12 mouse cellular contexts compared by ENCODE assay signal in genomic region chr3:68513340-68514119, GRCm38 (mm10).
A peak's percentile ranks its signal among the peaks of the same experiment; 100 is the strongest.
DNase-seq lines count a peak whose midpoint lies in the region; ATAC-seq and TF ChIP-seq lines count a peak whose summit lies in the region.
"Had no signal": no experiment of that assay in that cellular context is flagged by ENCODE, and none has a peak within 500 bp of the region (broad histone marks: within the 10 kb centered on the region; RNA-seq: fewer than 3 reads in every experiment).

No protein-coding gene starts in this region.

- no peaks in the 10 kb centered on the region for H3K36me3 ChIP-seq in intestine, embryonic 14.5 days (ENCODE audit: control insufficient read depth, insufficient read depth, low read length)
- no peaks in the 10 kb centered on the region for H3K36me3 ChIP-seq in midbrain, embryonic 12.5 days
- H3K36me3 ChIP-seq: G1E; lung, embryonic 15.5 days had no signal

- no peaks in the 10 kb centered on the region for H3K27me3 ChIP-seq in intestine, embryonic 14.5 days (replicated peaks; ENCODE audit: control insufficient read depth, insufficient read depth, low read length)
- no peaks in the 10 kb centered on the region for H3K27me3 ChIP-seq in midbrain, embryonic 12.5 days
- H3K27me3 ChIP-seq: lung, embryonic 15.5 days had no signal

- peaks cover 5% of the 10 kb centered on the region for H3K4me1 ChIP-seq in intestine, embryonic 14.5 days (replicated peaks; ENCODE audit: control insufficient read depth, insufficient read depth, low read length)
- peaks cover 13% of the 10 kb centered on the region for H3K4me1 ChIP-seq in midbrain, embryonic 12.5 days

- H3K4me2 ChIP-seq in intestine, embryonic 14.5 days (ENCODE audit: low read length) = no peak overlapping the region
- H3K4me2 ChIP-seq in midbrain, embryonic 12.5 days (replicated peaks) = no peak overlapping the region
- H3K4me2 ChIP-seq: lung, embryonic 15.5 days had no signal

- no peak overlapping the region for H3K9ac ChIP-seq in intestine, embryonic 14.5 days (ENCODE audit: low read length)
- H3K9ac ChIP-seq in midbrain, embryonic 12.5 days (replicated peaks) = no peak overlapping the region
- H3K9ac ChIP-seq: lung, embryonic 15.5 days had no signal

- H3K27ac ChIP-seq in intestine, embryonic 14.5 days (ENCODE audit: low read depth) = no peak overlapping the region
- peak overlapping the region; percentile 15 for H3K27ac ChIP-seq in midbrain, embryonic 12.5 days (replicated peaks)
- H3K27ac ChIP-seq: lung, embryonic 15.5 days had no signal

- no peak overlapping the region for H3K4me3 ChIP-seq in intestine, embryonic 14.5 days (ENCODE audit: low read depth, low read length)
- H3K4me3 ChIP-seq in midbrain, embryonic 12.5 days = no peak overlapping the region
- H3K4me3 ChIP-seq: lung, embryonic 15.5 days had no signal

- DNase-seq in R1 (ENCODE audit: low read depth, low spot score) = peak; percentile 50
- DNase-seq in brain, embryonic 14.5 days (ENCODE audit: low read depth) = peak; percentile 87
- peak; percentile 57 for DNase-seq in intestine, embryonic 14.5 days (ENCODE audit: low spot score)
- DNase-seq in c-Kit-positive CD71-positive TER-119-positive erythroid progenitor cells, embryonic 14.5 days (ENCODE audit: low spot score) = no peak
- DNase-seq in left cerebral cortex, postnatal 14 days (ENCODE audit: low spot score in 2 of 2) = no peak
- no peak for DNase-seq in thymus, postnatal 10 days (ENCODE audit: low spot score in 2 of 2)
- no peak for DNase-seq in cerebellum, postnatal 10 days
- DNase-seq: adrenal gland, postnatal 25 days; cerebellum, postnatal 25 days had no signal

- intact Hi-C loops in left cerebral cortex, postnatal 14 days (cut with DNase I) = no loop called here

- no peak for TF ChIP-seq CTCF in brain, embryonic 14.5 days (IDR thresholded peaks at IDR 0.05; ENCODE audit: borderline replicate concordance, extremely low read depth, insufficient read depth, insufficient read length)

- 52% methylated on average over 7 of the region's 7 CpGs for WGBS in intestine, embryonic 14.5 days
- 60% methylated on average over 7 of the region's 7 CpGs for WGBS in midbrain, embryonic 12.5 days

- no peaks in the 10 kb centered on the region for H3K9me3 ChIP-seq in intestine, embryonic 14.5 days (ENCODE audit: control insufficient read depth, low read length)
- no peaks in the 10 kb centered on the region for H3K9me3 ChIP-seq in midbrain, embryonic 12.5 days
- H3K9me3 ChIP-seq: lung, embryonic 15.5 days had no signal

- ATAC-seq in intestine, embryonic 14.5 days (replicated peaks; ENCODE audit: low FRiP score, low TSS enrichment, low read depth) = no peak; the same call in 1 of the 2 replicates
- ATAC-seq in midbrain, embryonic 12.5 days (ENCODE audit: low FRiP score, low read depth) = peak; percentile 66; the same call in 1 of the 2 replicates

- no peak for TF ChIP-seq POLR2A in brain, embryonic 14.5 days (IDR thresholded peaks at IDR 0.05; ENCODE audit: borderline replicate concordance, extremely low read depth, insufficient read depth, insufficient read length, poor library complexity, severe bottlenecking)

Comparison
In these comparisons a context has a peak if more than half of its experiments do, and no peak if none do; other contexts are left out.
1. DNase-seq: peak in R1 (single experiment), brain, embryonic 14.5 days (single experiment) and intestine, embryonic 14.5 days (single experiment); none in c-Kit-positive CD71-positive TER-119-positive erythroid progenitor cells, embryonic 14.5 days (single experiment), left cerebral cortex, postnatal 14 days (0 of 2), thymus, postnatal 10 days (0 of 2) and cerebellum, postnatal 10 days (0 of 2).